Mouse (Mus musculus) c-Kit-positive CD71-negative TER-119-negative erythroid progenitor cells, embryonic 14.5 days (primary cell): ENCODE results near the gene Ace2.

ENCODE experiments used
- DNase-seq: peaks from one replicate; pipeline ENCODE4 v3.0.0-alpha.2; 2013; ENCODE audit warnings: low read depth

The Ace2 gene

DNA sequence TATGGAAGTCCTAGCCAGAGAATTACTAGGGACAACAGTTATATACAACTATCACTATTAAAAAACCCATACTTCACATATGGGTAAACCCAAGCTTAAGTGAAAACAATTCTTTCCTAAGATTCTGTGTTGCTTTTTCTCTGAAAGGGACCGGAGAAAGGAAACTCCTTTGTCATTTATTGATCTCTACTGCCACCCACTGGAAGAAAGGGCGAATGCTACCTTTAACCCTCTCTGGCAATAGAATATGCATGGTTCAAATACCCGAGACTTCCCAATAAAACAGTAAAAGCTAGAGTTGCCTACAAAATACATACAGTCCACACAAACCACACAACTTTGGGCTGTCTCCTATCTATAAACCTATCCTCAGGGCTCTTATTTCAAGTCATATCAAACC is 40.6 kb downstream of the Ace2 start:
- DNase-seq: peak; percentile 22

DNA sequence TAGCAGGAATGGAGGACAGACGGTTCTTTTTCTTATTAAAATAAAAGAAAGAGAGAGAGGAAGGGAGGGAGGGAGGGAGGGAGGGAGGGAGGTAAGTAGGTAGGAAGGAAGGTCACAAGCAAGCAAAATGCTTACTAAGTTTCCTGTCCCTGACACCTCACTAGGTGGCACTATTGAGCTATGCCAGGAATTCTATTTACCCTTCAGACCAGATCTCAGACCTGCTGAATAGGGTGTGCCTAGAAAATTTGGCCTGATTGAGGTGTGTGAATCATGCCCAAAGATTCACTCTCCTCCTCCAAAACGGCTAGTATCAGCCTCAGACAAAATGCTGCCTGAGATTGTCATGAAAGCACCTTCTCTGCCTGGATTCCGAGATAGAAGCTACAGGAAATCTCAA is 44.7 kb downstream of the Ace2 start:
- peak; percentile 37 for DNase-seq

DNA sequence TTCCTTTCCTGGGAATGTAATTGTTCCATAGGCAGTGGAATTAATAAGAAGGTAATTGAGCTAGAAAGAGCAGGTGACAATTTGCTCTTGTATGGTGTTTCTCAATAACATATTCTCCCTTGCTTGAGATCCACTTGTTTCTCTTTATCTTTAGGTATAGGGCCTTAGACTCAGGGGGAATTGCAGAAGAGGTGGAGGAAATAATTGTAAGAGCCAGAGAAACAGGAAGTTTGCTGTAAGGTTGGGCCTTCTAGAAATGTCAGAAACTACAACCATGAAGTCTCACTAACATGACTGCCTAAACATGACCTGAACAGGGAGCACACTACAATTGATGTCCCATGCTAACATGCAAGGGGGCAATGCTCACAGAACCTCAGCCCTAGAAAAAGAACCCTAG is 50.7 kb downstream of the Ace2 start:
- DNase-seq: no peak

DNA sequence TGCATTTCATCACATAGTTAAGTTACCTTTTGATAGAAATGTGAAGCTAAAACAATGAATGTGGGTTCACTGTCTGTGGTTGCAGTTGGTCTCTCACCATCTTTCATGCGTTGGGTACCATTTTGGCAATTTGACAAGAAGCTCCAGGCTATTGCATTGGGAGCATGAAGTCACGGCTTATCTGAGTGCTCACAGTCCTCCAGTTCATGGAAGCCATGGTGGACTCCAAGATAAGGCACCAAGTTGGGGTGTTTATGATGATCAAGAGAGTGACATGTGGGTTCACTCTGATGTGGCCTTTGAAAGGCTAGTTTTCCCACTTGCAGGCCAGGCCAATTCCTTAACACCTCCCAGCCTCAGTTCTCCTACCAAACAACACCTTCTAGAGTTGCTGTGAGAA is 58.5 kb downstream of the Ace2 start:
- DNase-seq: no peak

DNA sequence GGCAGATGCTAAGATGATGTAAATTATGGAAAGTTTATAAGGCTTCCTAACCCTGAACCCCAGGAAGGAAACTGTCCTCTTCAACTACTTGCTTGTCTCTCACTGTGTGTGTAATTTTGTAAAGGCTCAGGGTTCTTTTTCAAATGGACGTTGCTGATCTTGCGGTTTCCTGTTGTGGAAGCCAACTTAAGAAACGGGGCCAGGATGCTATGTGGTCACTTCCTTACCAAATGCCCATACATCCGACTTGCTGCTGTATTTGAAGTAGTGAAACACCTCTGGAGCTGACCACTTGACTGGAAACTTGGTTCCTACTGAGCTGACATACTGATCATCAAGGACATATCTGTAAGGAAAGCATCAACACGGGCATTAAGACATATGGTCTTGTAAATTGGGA is 61.4 kb downstream of the Ace2 start:
- no peak for DNase-seq

DNA sequence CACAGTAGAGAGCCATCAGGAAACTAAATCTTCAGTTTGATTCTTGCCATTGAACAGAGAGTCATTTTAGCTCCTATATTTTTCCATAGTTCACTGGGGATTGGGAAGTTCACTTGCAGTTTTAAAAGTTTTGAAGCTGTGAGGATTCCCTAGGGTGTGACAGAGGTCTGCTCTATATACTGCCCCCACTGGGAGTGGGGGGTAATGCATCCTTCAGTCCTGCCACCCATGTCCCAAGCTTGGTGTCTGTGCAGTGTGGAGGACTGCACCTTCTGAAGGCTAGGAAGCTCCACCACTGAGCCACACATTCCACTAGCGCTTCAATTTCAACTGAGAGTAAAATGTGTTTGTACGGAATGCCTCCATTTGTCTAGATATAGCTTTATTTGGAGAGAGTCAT is 82.9 kb downstream of the Ace2 start:
- no peak for DNase-seq

DNA sequence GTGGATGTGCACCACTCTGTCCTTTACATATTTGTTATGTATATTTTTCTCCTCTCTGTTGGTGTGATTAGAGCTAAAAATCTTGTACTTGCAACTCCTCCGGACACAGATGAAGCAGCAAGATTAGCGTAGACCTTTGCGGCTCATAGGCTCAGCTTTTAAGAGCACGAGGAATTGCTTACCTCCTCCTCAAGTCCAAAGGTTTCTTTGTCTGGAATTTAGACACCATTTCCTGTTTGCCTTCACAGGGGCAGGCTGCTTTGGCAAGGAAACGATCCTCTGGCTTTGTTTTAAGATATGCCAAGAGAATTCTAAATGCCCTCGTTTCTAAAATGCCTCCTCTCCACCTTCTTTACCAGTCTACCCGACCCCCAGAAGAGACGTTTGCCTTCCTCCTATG is 94.2 kb downstream of the Ace2 start:
- no peak for DNase-seq
